Mouse (Mus musculus): ENCODE measurements around the gene Gm9125. TPM values are rescaled to one million over a fixed set of nuclear protein-coding genes. Genes with fewer than 3 reads are reported as not detected.
"Not testable (repeated sequence)": the region's sequence is repeated elsewhere in the genome, so short reads cannot be mapped to it uniquely, and the experiment has no call there.

Gm9125 gene
- not detected in 2 replicates for polyA plus RNA-seq (2015; fragmentation: Nextera tagmentation; extraction: Ambion mirVana)

DNA sequence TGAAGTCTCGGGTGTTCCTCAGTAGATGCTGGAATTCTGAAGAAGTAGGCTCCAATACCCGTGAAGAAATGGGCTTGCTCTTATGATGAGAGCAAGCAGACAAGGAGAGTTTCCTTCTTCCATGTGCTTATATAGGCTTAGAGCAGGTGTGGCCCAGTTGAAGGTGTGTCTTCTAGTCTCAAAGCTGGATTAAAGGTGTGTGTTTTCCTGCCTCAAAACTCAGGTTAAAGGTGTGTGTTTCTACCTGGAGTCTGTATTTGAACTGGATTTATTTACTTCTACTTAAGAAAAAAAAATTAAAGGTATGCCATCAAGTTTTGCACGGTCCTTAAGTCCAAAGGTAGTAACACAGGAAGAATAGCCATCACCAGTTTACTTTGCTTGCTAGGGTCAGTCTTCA is at the start of gene Gm9125:
TSS of gene Gm9125 (minus strand) at position 101 of the 400 bp plus-strand sequence.
- H3K27me3 ChIP-seq; H3K9ac ChIP-seq; H3K4me2 ChIP-seq (replicated peaks); H3K4me1 ChIP-seq; H3K27ac ChIP-seq; H3K9me3 ChIP-seq; H3K4me3 ChIP-seq; H3K36me3 ChIP-seq; ATAC-seq (ENCODE audit: low FRiP score, low read depth): not testable (repeated sequence)
- WGBS = 93% methylated on average over 2 of the region's 3 CpGs

- not testable (repeated sequence) for H3K27ac ChIP-seq; H3K4me3 ChIP-seq; ATAC-seq (ENCODE audit: low FRiP score, low read depth); H3K9ac ChIP-seq; H3K36me3 ChIP-seq; H3K27me3 ChIP-seq; H3K4me2 ChIP-seq (replicated peaks); H3K9me3 ChIP-seq; H3K4me1 ChIP-seq
- WGBS = 50% methylated on average over 2 of the region's 3 CpGs
Observed at GRCm38 (mm10) chr3:94072544-94072943, 17.9 kb upstream of the Gm9125 start, which contains the start of gene Gm10697. Gm10697 (minus strand) TSS chr3:94072644.

DNA sequence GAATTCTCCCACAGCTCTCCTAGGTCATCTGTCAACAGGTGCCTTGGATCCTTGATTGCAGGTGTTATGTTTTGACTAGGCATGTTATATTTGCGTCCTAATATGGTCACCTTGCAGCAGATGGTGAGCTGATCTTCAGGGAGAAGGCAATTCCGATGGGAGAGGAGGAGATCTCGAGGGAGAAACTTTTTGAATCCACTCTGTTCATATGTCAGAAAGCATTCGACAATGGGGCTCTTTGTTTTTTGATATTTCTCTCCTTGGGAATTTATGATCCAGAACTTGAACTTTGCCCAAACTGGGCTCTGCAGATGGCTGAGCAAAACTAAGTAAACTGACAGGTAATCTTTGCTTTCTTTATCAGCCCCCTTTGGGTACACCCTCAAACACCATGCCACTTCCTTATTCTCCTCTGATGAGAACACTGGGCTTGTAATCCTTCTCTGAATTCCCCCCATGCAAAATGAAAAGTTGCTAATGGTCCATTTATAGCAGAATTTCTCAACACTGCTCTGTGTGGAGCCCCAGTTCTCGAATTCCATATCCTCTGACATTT is 5.0 kb downstream of the Gm9125 start:
- not testable (repeated sequence) for H3K27ac ChIP-seq; H3K4me3 ChIP-seq; H3K27me3 ChIP-seq; H3K36me3 ChIP-seq; ATAC-seq (ENCODE audit: low FRiP score, low read depth); H3K9me3 ChIP-seq; H3K4me1 ChIP-seq; H3K4me2 ChIP-seq (replicated peaks); H3K9ac ChIP-seq
- 30% methylated on average over 1 of the region's 5 CpGs for WGBS

GRCm38 (mm10) chr3:94038241-94038640 is 16.4 kb downstream of the Gm9125 start:
- H3K27ac ChIP-seq = not testable (repeated sequence)
- WGBS = 87% methylated on average over 1 of the region's 1 CpGs

GRCm38 (mm10) chr3:94034400-94034799 is 20.3 kb downstream of the Gm9125 start:
- WGBS = 88% methylated on average over 18 of the region's 18 CpGs
- not testable (repeated sequence) for H3K4me1 ChIP-seq

More at GRCm38 (mm10) chr3:94038241-94038640, 16.4 kb downstream of the Gm9125 start:
- H3K27me3 ChIP-seq; H3K4me2 ChIP-seq (replicated peaks); H3K9me3 ChIP-seq; ATAC-seq (ENCODE audit: low FRiP score, low read depth); H3K4me3 ChIP-seq; H3K9ac ChIP-seq; H3K4me1 ChIP-seq; H3K36me3 ChIP-seq: not testable (repeated sequence)

More at GRCm38 (mm10) chr3:94034400-94034799, 20.3 kb downstream of the Gm9125 start:
- H3K4me3 ChIP-seq; H3K4me2 ChIP-seq (replicated peaks); H3K27me3 ChIP-seq; H3K27ac ChIP-seq; H3K9me3 ChIP-seq; H3K36me3 ChIP-seq; ATAC-seq (ENCODE audit: low FRiP score, low read depth); H3K9ac ChIP-seq: not testable (repeated sequence)

Other genes with a start within 250 kb of the Gm9125 start
- not detected in 2 replicates for gene Tdpoz3, start 228.9 kb downstream of the Gm9125 start, polyA plus RNA-seq (2015; fragmentation: Nextera tagmentation; extraction: Ambion mirVana)
- gene Gm9117, start 111.3 kb downstream of the Gm9125 start, polyA plus RNA-seq (2015; fragmentation: Nextera tagmentation; extraction: Ambion mirVana) = not detected in 2 replicates
- gene Tdpoz5, start 93.6 kb downstream of the Gm9125 start, polyA plus RNA-seq (2015; fragmentation: Nextera tagmentation; extraction: Ambion mirVana) = not detected in 2 replicates
- not detected in 2 replicates for gene Gm10697, start 17.8 kb upstream of the Gm9125 start, polyA plus RNA-seq (2015; fragmentation: Nextera tagmentation; extraction: Ambion mirVana)
- not detected in 2 replicates for gene Gm10696, start 123.3 kb upstream of the Gm9125 start, polyA plus RNA-seq (2015; fragmentation: Nextera tagmentation; extraction: Ambion mirVana)
- not detected in 2 replicates for gene Gm5286, start 141.8 kb upstream of the Gm9125 start, polyA plus RNA-seq (2015; fragmentation: Nextera tagmentation; extraction: Ambion mirVana)
- gene Gm4778, start 209.2 kb upstream of the Gm9125 start, polyA plus RNA-seq (2015; fragmentation: Nextera tagmentation; extraction: Ambion mirVana) = not detected in 2 replicates